Mouse (Mus musculus) lung, postnatal 0 days (tissue): Measurements from ENCODE around the gene Pak4. TPM values are rescaled to one million over a fixed set of nuclear protein-coding genes. Genes with fewer than 3 reads are reported as not detected.

Experiments
- ATAC-seq: fragments of 200-750 bp; cut with Nextera tagmentation; 2 replicates; pipeline ENCODE4 v1.8.0; 2017; ENCODE audit warnings: moderate library complexity
- DNase-seq: peaks from one replicate; pipeline ENCODE4 v3.0.0-alpha.2; 2016; ENCODE audit warnings: low spot score
- H3K27ac ChIP-seq: fragments of 300-500 bp; sonication (generic); 2 replicates; pipeline ENCODE4 v1.5.1; 2014; ENCODE audit warnings: antibody characterized with exemption, mild to moderate bottlenecking, low read length, mixed read lengths
- H3K27me3 ChIP-seq: fragments of 300-500 bp; sonication (generic); replicated peaks from 2 replicates; pipeline ENCODE4 v1.6.1; 2014; ENCODE audit warnings: low read length, mixed read lengths; ENCODE audit not compliant: insufficient read depth
- H3K36me3 ChIP-seq: fragments of 300-500 bp; sonication (generic); 2 replicates; pipeline ENCODE4 v1.6.1; 2014; ENCODE audit warnings: low read length, mixed read lengths; ENCODE audit not compliant: insufficient read depth
- H3K4me1 ChIP-seq: fragments of 300-500 bp; sonication (generic); 2 replicates; pipeline ENCODE4 v1.6.1; 2014; ENCODE audit warnings: antibody characterized with exemption, low read depth, low read length, mixed read lengths; ENCODE audit not compliant: insufficient read depth
- H3K4me2 ChIP-seq: fragments of 300-500 bp; sonication (generic); replicated peaks from 2 replicates; pipeline ENCODE4 v1.6.1; 2014; ENCODE audit warnings: low read depth, mild to moderate bottlenecking, low read length, moderate library complexity, mixed read lengths
- H3K4me3 ChIP-seq: fragments of 300-500 bp; sonication (generic); 2 replicates; pipeline ENCODE4 v1.5.1; 2014; ENCODE audit warnings: low read depth, low read length
- H3K9ac ChIP-seq: fragments of 300-500 bp; sonication (generic); replicated peaks from 2 replicates; pipeline ENCODE4 v1.6.1; 2014; ENCODE audit warnings: low read depth, mild to moderate bottlenecking
- H3K9me3 ChIP-seq: fragments of 300-500 bp; sonication (generic); 2 replicates; pipeline ENCODE4 v1.6.1; 2016; ENCODE audit warnings: low read length, mixed read lengths
- CTCF ChIP-seq: IDR thresholded peaks from 2 replicates; pipeline ENCODE4 v1.5.1; 2016; ENCODE audit warnings: antibody characterized with exemption, mild to moderate bottlenecking
- EP300 ChIP-seq: IDR thresholded peaks from 2 replicates; pipeline ENCODE4 v1.6.1; 2016; ENCODE audit warnings: antibody characterized with exemption, mild to moderate bottlenecking, control low read depth
- WGBS: fragments of 180-500 bp; shearing (Covaris S2); extraction: QIAGEN DNeasy Blood & Tissue Kit; methylation state at CpG from one replicate; pipeline ENCODE4 v1.1.7; 2014; 5-methylcytosine and 5-hydroxymethylcytosine counted together
- polyA plus RNA-seq: library from polyadenylated mRNA; unstranded; fragments of >200 nt; fragmentation: Nextera tagmentation; extraction: Ambion mirVana; gene quantifications from 2 replicates; pipeline ENCODE4 v1.2.1, GENCODE M21; 2015

Gene Pak4
- polyA plus RNA-seq, 1 experiment from 2014 or later = 36.3 TPM

- Histone ChIP-seq H3K9ac (0 out of 2 replicates have a peak overlapping the region, but pooled peaks have one; percentile 3), H3K4me2 (0 out of 2 replicates have a peak overlapping the region, but pooled peaks have one; percentile 1), H3K27me3 (no peaks in the 10 kb centered on the region), H3K4me3 (no peak overlapping the region), H3K4me1 (peaks cover 27% of the 10 kb centered on the region), H3K36me3 (no peaks in the 10 kb centered on the region), H3K27ac (peak overlapping the region; percentile 38; the same call in 1 of the 2 replicates), H3K9me3 (no peaks in the 10 kb centered on the region)
- 31% methylated on average over 14 of the region's 14 CpGs for WGBS
- ATAC-seq (no peak), DNase-seq (peak; percentile 45)
- TF ChIP-seq CTCF (no peak), EP300 (0 out of 2 replicates have a peak, but pooled peaks have one; percentile 11)
Observed at GRCm38 (mm10) chr7:28593206-28594111, 4.5 kb downstream of the Pak4 start.

- no peak overlapping the region for H3K27ac ChIP-seq
- DNase-seq (no peak), ATAC-seq (no peak)
- H3K9ac ChIP-seq = no peak overlapping the region
- H3K27me3 ChIP-seq = no peaks in the 10 kb centered on the region
- WGBS = 36% methylated on average over 1 of the region's 1 CpGs
- H3K9me3 ChIP-seq = no peaks in the 10 kb centered on the region
- H3K4me3 ChIP-seq = no peak overlapping the region
- H3K36me3 ChIP-seq = 0 out of 2 replicates have a peak, but pooled peaks cover 3% of the 10 kb centered on the region
- H3K4me1 ChIP-seq = peaks cover 43% of the 10 kb centered on the region
- TF ChIP-seq CTCF (no peak), EP300 (no peak)
- no peak overlapping the region for H3K4me2 ChIP-seq
Observed at GRCm38 (mm10) chr7:28591862-28592261, 6.1 kb downstream of the Pak4 start.

- no peak overlapping the region for H3K4me2 ChIP-seq
- DNase-seq = peak; percentile 48
- ATAC-seq = peak; percentile 50
- peaks cover 52% of the 10 kb centered on the region for H3K4me1 ChIP-seq
- no peaks in the 10 kb centered on the region for H3K27me3 ChIP-seq
- TF ChIP-seq CTCF = no peak
- no peak for TF ChIP-seq EP300
- peak overlapping the region; percentile 85 for H3K27ac ChIP-seq
- H3K36me3 ChIP-seq = 0 out of 2 replicates have a peak, but pooled peaks cover 8% of the 10 kb centered on the region
- no peaks in the 10 kb centered on the region for H3K9me3 ChIP-seq
- H3K4me3 ChIP-seq = no peak overlapping the region
- H3K9ac ChIP-seq = no peak overlapping the region
Observed at GRCm38 (mm10) chr7:28587644-28588043, 10.3 kb downstream of the Pak4 start.

- ATAC-seq (peak; percentile 63), DNase-seq (peak; percentile 59)
- TF ChIP-seq CTCF (no peak; the same call in 1 of the 2 replicates), EP300 (0 out of 2 replicates have a peak, but pooled peaks have one; percentile 13)
- Histone ChIP-seq H3K9me3 (no peaks in the 10 kb centered on the region), H3K4me3 (no peak overlapping the region), H3K27ac (peak overlapping the region; percentile 85), H3K27me3 (no peaks in the 10 kb centered on the region), H3K4me2 (no peak overlapping the region), H3K36me3 (0 out of 2 replicates have a peak, but pooled peaks cover 8% of the 10 kb centered on the region), H3K4me1 (peaks cover 49% of the 10 kb centered on the region), H3K9ac (no peak overlapping the region)
- 39% methylated on average over 6 of the region's 6 CpGs for WGBS
Observed at GRCm38 (mm10) chr7:28586663-28587411, 11.1 kb downstream of the Pak4 start.

- H3K4me2 ChIP-seq = no peak overlapping the region
- 41% methylated on average over 6 of the region's 6 CpGs for WGBS
- peak; percentile 60 for DNase-seq
- H3K4me1 ChIP-seq = peaks cover 49% of the 10 kb centered on the region
- no peaks in the 10 kb centered on the region for H3K27me3 ChIP-seq
- no peak overlapping the region for H3K9ac ChIP-seq
- no peaks in the 10 kb centered on the region for H3K9me3 ChIP-seq
- no peak overlapping the region for H3K4me3 ChIP-seq
- peak overlapping the region; percentile 85 for H3K27ac ChIP-seq
- TF ChIP-seq EP300 = no peak
- peak; percentile 34; the same call in 1 of the 2 replicates for TF ChIP-seq CTCF
- 0 out of 2 replicates have a peak, but pooled peaks cover 8% of the 10 kb centered on the region for H3K36me3 ChIP-seq
- peak; percentile 27; the same call in 1 of the 2 replicates for ATAC-seq
Observed at GRCm38 (mm10) chr7:28585001-28585400, 13.0 kb downstream of the Pak4 start.

GRCm38 (mm10) chr7:28584468-28584867, 13.5 kb downstream of the Pak4 start:
- H3K9ac ChIP-seq = no peak overlapping the region
- peak overlapping the region; percentile 85 for H3K27ac ChIP-seq
- peaks cover 50% of the 10 kb centered on the region for H3K4me1 ChIP-seq
- no peak for ATAC-seq
- H3K9me3 ChIP-seq = no peaks in the 10 kb centered on the region
- 0 out of 2 replicates have a peak, but pooled peaks cover 8% of the 10 kb centered on the region for H3K36me3 ChIP-seq
- H3K4me3 ChIP-seq = no peak overlapping the region
- H3K4me2 ChIP-seq = no peak overlapping the region
- 48% methylated on average over 4 of the region's 4 CpGs for WGBS
- no peak for DNase-seq
- no peak for TF ChIP-seq EP300
- TF ChIP-seq CTCF = no peak
- no peaks in the 10 kb centered on the region for H3K27me3 ChIP-seq
